Mouse (Mus musculus) layer of hippocampus, adult 8-10 months (tissue): ENCODE measurements around the gene Slc6a20b. TPM values are rescaled to one million over a fixed set of nuclear protein-coding genes. Genes with fewer than 3 reads are reported as not detected.

Experiments
- DNase-seq, 2 experiments: peaks; one replicate each; pipeline ENCODE4 v3.0.0; 2022; ENCODE audit warnings: low spot score in 2 of 2
- total RNA-seq, 4 experiments: library from RNA; stranded (reverse); gene quantifications; 2 replicates each; pipeline ENCODE4 v1.2.4; 2022

Gene Slc6a20b
- total RNA-seq, 4 experiments from 2014 or later, result 0.37 to 0.54 (median 0.40) TPM

DNA sequence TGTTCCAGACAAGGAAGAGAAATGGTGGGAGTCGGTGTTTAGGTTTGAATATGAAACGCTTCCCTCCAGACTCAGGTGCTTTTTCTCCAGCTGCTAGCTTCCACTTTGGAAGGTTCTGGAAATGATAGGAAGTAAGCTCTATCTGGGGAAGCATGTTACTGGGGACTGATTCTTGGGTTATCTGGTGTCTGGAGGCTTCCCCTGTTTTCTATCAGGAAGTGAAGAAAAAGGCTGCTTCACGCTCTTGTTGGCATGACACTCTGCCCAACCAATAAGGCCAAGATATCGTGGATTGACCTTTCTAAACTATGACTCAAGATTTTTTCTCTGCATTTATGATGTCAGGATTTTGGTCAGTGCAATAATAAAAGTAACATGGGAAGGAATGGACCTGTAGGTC, 37.2 kb downstream of the Slc6a20b start:
- no peak for DNase-seq

DNA sequence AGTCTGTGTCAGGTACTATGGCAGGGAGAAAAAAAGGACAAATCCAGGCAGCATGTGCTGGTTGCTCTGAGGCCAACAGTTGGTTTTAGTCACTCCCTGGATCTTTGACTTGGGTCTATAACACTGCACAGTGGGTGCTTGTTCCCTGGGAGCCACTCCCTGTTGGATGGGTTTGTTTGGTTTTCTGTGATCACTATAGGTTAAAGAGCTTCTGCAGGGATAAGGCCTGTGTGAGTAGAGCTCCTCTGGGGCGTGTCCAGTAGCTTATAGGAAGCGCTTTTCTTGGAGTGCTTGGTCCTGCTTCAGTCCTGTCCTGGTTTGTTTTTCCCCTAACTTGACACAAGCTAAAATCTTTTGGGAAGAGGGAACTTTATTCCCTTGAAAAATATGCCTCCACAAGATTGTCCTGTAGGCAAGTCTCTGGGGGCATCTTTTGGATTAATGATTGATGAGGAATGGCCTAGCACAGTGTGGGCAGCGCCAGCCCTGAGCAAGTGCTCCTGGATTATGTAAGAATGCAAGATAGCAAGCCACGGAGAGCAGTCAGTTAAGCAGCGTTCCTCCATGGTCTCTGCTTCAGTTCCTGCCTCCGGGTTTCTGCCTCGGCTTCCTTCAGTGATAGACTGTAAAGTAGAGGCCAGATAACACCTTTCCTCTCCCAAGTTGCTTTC, 43.0 kb downstream of the Slc6a20b start:
- DNase-seq, result no peak

DNA sequence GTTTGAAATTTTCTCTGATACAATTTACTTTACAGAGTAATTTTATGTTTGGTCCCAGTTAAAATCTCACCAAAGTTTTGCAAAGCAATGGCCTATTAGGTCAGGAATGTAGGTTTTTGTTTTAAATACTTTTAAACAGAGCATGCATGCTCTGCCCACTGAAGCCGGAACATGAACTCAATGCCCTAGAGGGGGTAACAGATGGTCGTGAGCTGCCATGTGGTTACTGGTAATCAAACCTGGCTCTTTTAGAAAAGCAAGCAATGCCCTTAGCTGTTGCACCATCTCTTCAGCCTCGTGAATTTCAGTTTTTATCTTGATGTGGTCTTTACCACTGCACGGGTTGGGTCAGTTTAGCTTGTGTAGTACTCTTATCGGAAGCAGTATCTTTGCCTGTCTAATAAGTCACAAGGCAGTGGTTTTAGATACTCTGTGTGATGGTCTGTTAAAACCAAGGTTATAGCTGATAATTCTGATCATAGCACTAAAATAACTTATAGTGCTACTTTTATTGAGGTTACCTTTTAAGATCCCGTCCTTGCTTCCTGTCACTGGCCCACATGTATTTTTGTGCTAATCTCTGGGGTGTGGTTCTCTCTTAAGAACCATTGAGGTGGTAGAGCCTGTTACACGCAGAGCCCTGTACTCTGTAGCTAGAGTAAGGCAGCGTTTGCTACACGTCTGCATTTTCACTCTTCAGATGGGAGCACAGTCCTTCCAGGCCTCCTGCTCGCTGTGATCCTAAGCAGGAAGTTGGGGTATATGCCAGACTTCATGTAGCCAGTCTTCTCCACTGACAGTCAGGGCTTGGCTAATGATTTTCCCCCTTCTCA, 54.8 kb downstream of the Slc6a20b start:
- no peak for DNase-seq

DNA sequence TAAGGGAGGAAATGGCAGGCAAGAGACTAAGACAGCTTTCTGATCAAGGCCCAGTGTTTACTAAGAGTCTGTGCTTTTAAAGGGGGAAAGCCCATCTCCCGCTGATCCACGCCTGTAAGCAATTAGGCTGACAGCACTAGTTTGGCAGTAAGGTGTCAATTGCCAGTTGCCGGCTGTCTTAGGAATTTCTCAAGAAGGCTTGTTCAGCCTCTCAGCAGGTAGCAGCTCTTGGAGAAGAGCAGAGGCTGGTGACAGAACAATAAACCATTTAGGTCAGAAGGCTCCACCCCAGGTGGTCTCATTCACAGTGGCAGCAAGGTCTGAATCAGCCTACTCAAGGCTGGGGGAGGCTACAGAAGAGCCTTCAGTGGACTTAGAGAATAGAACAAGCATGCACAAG, 77.8 kb downstream of the Slc6a20b start:
- no peak for DNase-seq

Other genes with a start within 250 kb of the Slc6a20b start
- 1 to 10 TPM; 6.7 to 9.6 (median 7.6) TPM for gene Limd1, start 153.9 kb downstream of the Slc6a20b start, total RNA-seq
- 10 to 100 TPM; 54.6 to 69.3 (median 62.3) TPM for gene Sacm1l, start 102.8 kb downstream of the Slc6a20b start, total RNA-seq
- under 1 TPM; 0.08 to 0.23 (median 0.18) TPM for gene Ccr9, start 45.9 kb upstream of the Slc6a20b start, total RNA-seq
- 10 to 100 TPM; 15.8 to 21.6 (median 18.3) TPM for gene Slc6a20a, start 46.3 kb upstream of the Slc6a20b start, total RNA-seq
- gene Lztfl1, start 85.1 kb upstream of the Slc6a20b start, total RNA-seq, result 10 to 100 TPM; 63.4 to 78.6 (median 74.5) TPM
- gene Cxcr6, start 173.9 kb upstream of the Slc6a20b start, total RNA-seq, result not detected
- gene Fyco1, start 219.3 kb upstream of the Slc6a20b start, total RNA-seq, result 10 to 100 TPM; 43.9 to 50.5 (median 46.7) TPM
- gene Xcr1, start 229.5 kb upstream of the Slc6a20b start, total RNA-seq, result not detected